ENCODE assay signal across 10 mouse cellular contexts in genomic region chr8:13602621-13603020, GRCm38 (mm10). TPM values are rescaled to one million over a fixed set of nuclear protein-coding genes. Genes with fewer than 3 reads are reported as not detected.
A peak's percentile ranks its signal among the peaks of the same experiment; 100 is the strongest.
DNase-seq lines count a peak whose midpoint lies in the region; ATAC-seq and TF ChIP-seq lines count a peak whose summit lies in the region.
"Had no signal": no experiment of that assay in that cellular context is flagged by ENCODE, and none has a peak within 500 bp of the region (broad histone marks: within the 10 kb centered on the region; RNA-seq: fewer than 3 reads in every experiment).

No protein-coding gene starts in this region.

- ATAC-seq in embryonic facial prominence, embryonic 11.5 days (replicated peaks; ENCODE audit: insufficient number of reproducible peaks, low FRiP score, low TSS enrichment, low read depth), result no peak
- ATAC-seq in neural tube, embryonic 11.5 days (ENCODE audit: insufficient read depth, low FRiP score, low TSS enrichment), result no peak
- no peak for ATAC-seq in frontal cortex, adult (ENCODE audit: low TSS enrichment)

- TF ChIP-seq CTCF in ES-Bruce4 (IDR thresholded peaks at IDR 0.05; ENCODE audit: low read depth, low read length), result peak; percentile 60

- TF ChIP-seq EP300 in ES-Bruce4 (IDR thresholded peaks at IDR 0.05; ENCODE audit: insufficient read depth, low read depth, low read length), result no peak

- H3K9ac ChIP-seq in ES-Bruce4 (ENCODE audit: low read depth, poor library complexity, severe bottlenecking), result no peak overlapping the region
- H3K9ac ChIP-seq in embryonic facial prominence, embryonic 11.5 days (replicated peaks; ENCODE audit: low read length), result no peak overlapping the region
- no peak overlapping the region for H3K9ac ChIP-seq in neural tube, embryonic 11.5 days (ENCODE audit: low read length)
- H3K9ac ChIP-seq: lung, embryonic 15.5 days had no signal

- no peak overlapping the region for H3K27ac ChIP-seq in ES-Bruce4 (ENCODE audit: insufficient read depth, low read length)
- H3K27ac ChIP-seq in embryonic facial prominence, embryonic 11.5 days (replicated peaks; ENCODE audit: low read depth, low read length), result no peak overlapping the region
- no peak overlapping the region for H3K27ac ChIP-seq in neural tube, embryonic 11.5 days (ENCODE audit: low read depth, low read length)
- H3K27ac ChIP-seq: lung, embryonic 15.5 days had no signal

- H3K27me3 ChIP-seq in ES-Bruce4 (ENCODE audit: control insufficient read depth, insufficient read depth, low read length, poor library complexity, severe bottlenecking), result no peaks in the 10 kb centered on the region
- H3K27me3 ChIP-seq in embryonic facial prominence, embryonic 11.5 days (ENCODE audit: control insufficient read depth, insufficient read depth, low read length), result no peaks in the 10 kb centered on the region
- H3K27me3 ChIP-seq in neural tube, embryonic 11.5 days (ENCODE audit: control insufficient read depth, insufficient read depth, low read length), result no peaks in the 10 kb centered on the region
- H3K27me3 ChIP-seq: lung, embryonic 15.5 days had no signal

- peak; percentile 75 to 86 for DNase-seq in cerebellum, postnatal 14 days
- no peak for DNase-seq in cerebellum, adult 8-10 months
- DNase-seq in left cerebral cortex, postnatal 4 days, result peak; percentile 73
- DNase-seq in left cerebral cortex, postnatal 36 days (ENCODE audit: low spot score in 2 of 2), result no peak
- DNase-seq in embryonic facial prominence, embryonic 11.5 days (ENCODE audit: low spot score), result peak; percentile 44
- DNase-seq in neural tube, embryonic 11.5 days (ENCODE audit: low spot score), result peak; percentile 63

- H3K9me3 ChIP-seq in ES-Bruce4 (replicated peaks; ENCODE audit: control insufficient read depth, insufficient read depth, low read length, poor library complexity, severe bottlenecking), result no peaks in the 10 kb centered on the region
- no peaks in the 10 kb centered on the region for H3K9me3 ChIP-seq in embryonic facial prominence, embryonic 11.5 days (replicated peaks; ENCODE audit: control insufficient read depth, low read length)
- H3K9me3 ChIP-seq in neural tube, embryonic 11.5 days (ENCODE audit: control insufficient read depth, low read length), result no peaks in the 10 kb centered on the region
- H3K9me3 ChIP-seq: lung, embryonic 15.5 days had no signal

- no peak overlapping the region for H3K4me2 ChIP-seq in embryonic facial prominence, embryonic 11.5 days (ENCODE audit: low read depth, low read length)
- no peak overlapping the region for H3K4me2 ChIP-seq in neural tube, embryonic 11.5 days (ENCODE audit: low read depth)
- H3K4me2 ChIP-seq: lung, embryonic 15.5 days had no signal

- 55% methylated on average over 8 of the region's 8 CpGs for WGBS in embryonic facial prominence, embryonic 11.5 days
- 64% methylated on average over 8 of the region's 8 CpGs for WGBS in neural tube, embryonic 11.5 days

- H3K4me1 ChIP-seq in ES-Bruce4 (ENCODE audit: control insufficient read depth, insufficient read depth, low read length), result no peaks in the 10 kb centered on the region
- no peaks in the 10 kb centered on the region for H3K4me1 ChIP-seq in embryonic facial prominence, embryonic 11.5 days (ENCODE audit: control insufficient read depth, insufficient read depth, low read length)
- H3K4me1 ChIP-seq in neural tube, embryonic 11.5 days (ENCODE audit: control insufficient read depth, insufficient read depth, low read length), result no peaks in the 10 kb centered on the region
- H3K4me1 ChIP-seq: lung, embryonic 15.5 days had no signal

- no peak for TF ChIP-seq POLR2A in ES-Bruce4 (IDR thresholded peaks at IDR 0.05; ENCODE audit: insufficient read depth, low read length)

- H3K4me3 ChIP-seq in ES-Bruce4 (ENCODE audit: low read depth, low read length), result no peak overlapping the region
- H3K4me3 ChIP-seq in embryonic facial prominence, embryonic 11.5 days (ENCODE audit: low read depth, low read length), result no peak overlapping the region
- H3K4me3 ChIP-seq in neural tube, embryonic 11.5 days (ENCODE audit: low read depth, low read length), result no peak overlapping the region
- H3K4me3 ChIP-seq: lung, embryonic 15.5 days had no signal

- H3K36me3 ChIP-seq in ES-Bruce4 (ENCODE audit: control insufficient read depth, insufficient read depth, low read length, poor library complexity, severe bottlenecking), result no peaks in the 10 kb centered on the region
- no peaks in the 10 kb centered on the region; the same call in 1 of the 2 replicates for H3K36me3 ChIP-seq in embryonic facial prominence, embryonic 11.5 days (replicated peaks; ENCODE audit: control insufficient read depth, insufficient read depth, low read depth, low read length)
- no peaks in the 10 kb centered on the region for H3K36me3 ChIP-seq in neural tube, embryonic 11.5 days (ENCODE audit: control insufficient read depth, insufficient read depth, low read length)

- intact Hi-C loops in left cerebral cortex, postnatal 4 days (cut with DNase I), result loop anchor here (2.0 kb wide), 1 partner anchor 74 kb away; the partner anchor contains the start of gene Rasa3
- intact Hi-C loops in left cerebral cortex, postnatal 36 days (cut with DNase I), result loop anchor here (2.0 kb wide), 1 partner anchor 70 kb away; no protein-coding TSS in a partner anchor

RNA-seq across cellular contexts. Expression of gene 1700029H14Rik, which starts 40.4 kb away (rescaled TPM):
- not detected for total RNA-seq in left cerebral cortex, postnatal 4 days (2021)
- not detected for total RNA-seq in left cerebral cortex, postnatal 36 days (2021)
- polyA plus RNA-seq in ES-Bruce4 (2011; ENCODE audit: insufficient read depth, insufficient read length, low read depth, missing spikeins), result not detected in 2 replicates
- not detected in 2 replicates for polyA plus RNA-seq in embryonic facial prominence, embryonic 11.5 days (2014; fragmentation: Nextera tagmentation; extraction: Ambion mirVana)
- polyA plus RNA-seq in neural tube, embryonic 11.5 days (2014; fragmentation: Nextera tagmentation; extraction: Ambion mirVana), result not detected in 2 replicates
- total RNA-seq: heart, adult 18-20 months had no signal
- polyA plus RNA-seq: lung, embryonic 15.5 days had no signal

Comparison
In these comparisons a context has a peak if more than half of its experiments do, and no peak if none do; other contexts are left out.
1. DNase-seq: peak in cerebellum, postnatal 14 days (2 of 2), left cerebral cortex, postnatal 4 days (single experiment), embryonic facial prominence, embryonic 11.5 days (single experiment) and neural tube, embryonic 11.5 days (single experiment); none in cerebellum, adult 8-10 months (single experiment) and left cerebral cortex, postnatal 36 days (0 of 2).